Mouse (Mus musculus): ENCODE results near the gene Lcp1.

DNA sequence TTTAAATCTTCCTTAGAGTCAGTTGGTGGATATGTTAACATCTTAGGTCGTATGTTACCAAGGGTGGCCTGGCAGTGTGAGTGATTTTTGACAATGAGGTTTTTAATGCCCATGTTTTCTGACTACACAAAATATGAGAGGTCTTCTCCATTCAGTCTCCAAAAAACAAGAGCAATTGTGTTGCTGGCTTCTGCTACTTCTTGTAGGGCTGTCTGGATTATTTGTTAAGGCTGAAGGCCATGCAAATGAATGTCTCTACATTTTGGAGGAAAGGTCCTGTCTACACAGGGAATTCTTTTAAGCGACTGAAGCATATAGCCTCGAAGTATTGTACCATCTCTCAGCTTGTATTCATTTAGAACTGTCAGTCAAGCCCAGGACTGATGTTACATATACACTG is 46.5 kb downstream of the Lcp1 start:
- no peak for TF ChIP-seq TAL1 (IDR thresholded peaks at IDR 0.05; ENCODE audit: low read length)
- TF ChIP-seq GATA1 (IDR thresholded peaks at IDR 0.05; ENCODE audit: low read length), result no peak
